Mouse (Mus musculus): ENCODE data around the gene Gsto2. TPM values are rescaled to one million over a fixed set of nuclear protein-coding genes. Genes with fewer than 3 reads are reported as not detected.

Gene Gsto2
- total RNA-seq, 2 experiments from 2014 or later = 0.75 to 1.2 TPM

Small RNA genes within 50 kb of the gene (microRNA-seq; reads per million reads assigned to microRNA genes)
- not detected for gene Gm22240

Other genes starting within 250 kb of the Gsto2 start
- gene Col17a1, start 173.4 kb upstream of the Gsto2 start, total RNA-seq (2021) = under 1 TPM; 0.32 to 0.51 TPM
- 100 to 1,000 TPM; 101 to 111 TPM for gene Sfr1, start 133.9 kb upstream of the Gsto2 start, total RNA-seq (2021)
- gene Gsto1, start 10.6 kb upstream of the Gsto2 start, total RNA-seq (2021) = 10 to 100 TPM; 74.4 TPM
- under 1 TPM; 0.41 to 0.59 TPM for gene Cfap43, start 53.8 kb downstream of the Gsto2 start, total RNA-seq (2021)
- 1 to 10 TPM; 1.5 to 1.9 TPM for gene Itprip, start 53.8 kb downstream of the Gsto2 start, total RNA-seq (2021)
- 1 to 10 TPM in 1 of 2 experiments, under 1 TPM in 1; 0.54 to 1.2 TPM for gene Cfap58, start 72.1 kb downstream of the Gsto2 start, total RNA-seq (2021)

All from left cerebral cortex, postnatal 10 days (tissue).